Mouse (Mus musculus) MEL (cell line): Measurements from ENCODE around the gene Plcb4.

Source experiments
- CHD2 ChIP-seq: IDR thresholded peaks from 2 replicates; pipeline ENCODE4 v1.6.1; 2011; ENCODE audit warnings: low read length, improper control_type of control experiment
- CTCF ChIP-seq, 3 experiments: IDR thresholded peaks in 2 of 3; conservative IDR thresholded peaks in 1 of 3; 2 replicates each; pipeline ENCODE4 v1.5.1; 2011 to 2012; ENCODE audit warnings: low read length in 3 of 3, low read depth in 2 of 3, mild to moderate bottlenecking in 2 of 3, improper control_type of control experiment in 1 of 3, inconsistent platforms in 1 of 3, mixed read lengths in 1 of 3, moderate library complexity in 1 of 3; ENCODE audit not compliant: control insufficient read depth in 1 of 3, insufficient read depth in 1 of 3, poor library complexity in 1 of 3, severe bottlenecking in 1 of 3
- EP300 ChIP-seq, 2 experiments: IDR thresholded peaks; 2 replicates each; pipeline ENCODE4 v1.6.1; 2011; ENCODE audit warnings: improper control_type of control experiment in 2 of 2, low read length in 2 of 2, low read depth in 1 of 2, mild to moderate bottlenecking in 1 of 2
- ETS1 ChIP-seq: IDR thresholded peaks from 2 replicates; pipeline ENCODE4 v1.6.1; 2012; ENCODE audit warnings: low read depth, mild to moderate bottlenecking, inconsistent platforms, low read length, improper control_type of control experiment, moderate library complexity
- POLR2A ChIP-seq, 2 experiments: IDR thresholded peaks; 2 replicates each; pipeline ENCODE4 v1.6.1; 2011 to 2012; ENCODE audit warnings: low read length in 2 of 2, mild to moderate bottlenecking in 2 of 2, control low read depth in 1 of 2, improper control_type of control experiment in 1 of 2, low read depth in 1 of 2, moderate library complexity in 1 of 2; ENCODE audit not compliant: control insufficient read depth in 1 of 2, insufficient read depth in 1 of 2, poor library complexity in 1 of 2

DNA sequence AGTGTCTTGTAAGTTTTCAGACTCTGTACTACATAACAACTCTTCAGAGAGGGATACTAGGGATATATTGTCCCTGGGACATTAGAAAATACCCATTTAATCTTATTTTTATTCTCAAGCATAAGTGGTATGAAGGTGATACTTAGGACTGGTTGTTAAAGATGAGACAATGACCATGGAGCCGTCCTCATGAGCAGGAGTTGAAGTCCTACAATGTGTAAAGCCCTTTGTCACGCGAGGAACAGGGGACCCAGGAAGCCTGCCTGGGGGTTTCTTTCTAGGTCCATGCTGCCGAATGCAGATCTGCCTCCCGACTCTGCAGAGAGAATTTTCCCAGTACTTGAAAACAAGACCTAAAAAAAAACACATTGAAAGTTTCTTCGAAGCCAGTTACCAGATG, 338.1 kb downstream of the Plcb4 start:
- TF ChIP-seq CHD2: no peak
- TF ChIP-seq CTCF (IDR thresholded peaks at IDR 0.05 in 2 of 3, conservative IDR thresholded peaks at IDR 0.05 in 1 of 3; ENCODE audit: control insufficient read depth in 1 of 3, insufficient read depth in 1 of 3, low read depth in 2 of 3, low read length in 3 of 3, poor library complexity in 1 of 3, severe bottlenecking in 1 of 3): no peak
- TF ChIP-seq POLR2A (IDR thresholded peaks at IDR 0.05; ENCODE audit: control insufficient read depth in 1 of 2, insufficient read depth in 1 of 2, low read depth in 1 of 2, low read length in 2 of 2, poor library complexity in 1 of 2): no peak
- TF ChIP-seq ETS1: no peak
- TF ChIP-seq EP300 (IDR thresholded peaks at IDR 0.05; ENCODE audit: low read depth in 1 of 2, low read length in 2 of 2): no peak
